Mouse (Mus musculus) gastrocnemius, postnatal 14 days (tissue): Measurements from ENCODE around the gene Ccdc60. TPM values are rescaled to one million over a fixed set of nuclear protein-coding genes. Genes with fewer than 3 reads are reported as not detected.

Experiments used
- DNase-seq: peaks from one replicate; pipeline ENCODE4 v3.0.0; 2021; ENCODE audit warnings: mixed read lengths
- intact Hi-C: fragments of 180-260 bp; cut with DNase I; formaldehyde crosslinking; loops from one replicate; pipeline ENCODE4 v1.15.1; 2025; ENCODE audit warnings: low total_unique reads
- total RNA-seq, 2 experiments: library from RNA; stranded (reverse); gene quantifications; 2 replicates each; pipeline ENCODE4 v1.2.3; 2021

Gene Ccdc60
- total RNA-seq, 2 experiments from 2014 or later = not detected

DNA sequence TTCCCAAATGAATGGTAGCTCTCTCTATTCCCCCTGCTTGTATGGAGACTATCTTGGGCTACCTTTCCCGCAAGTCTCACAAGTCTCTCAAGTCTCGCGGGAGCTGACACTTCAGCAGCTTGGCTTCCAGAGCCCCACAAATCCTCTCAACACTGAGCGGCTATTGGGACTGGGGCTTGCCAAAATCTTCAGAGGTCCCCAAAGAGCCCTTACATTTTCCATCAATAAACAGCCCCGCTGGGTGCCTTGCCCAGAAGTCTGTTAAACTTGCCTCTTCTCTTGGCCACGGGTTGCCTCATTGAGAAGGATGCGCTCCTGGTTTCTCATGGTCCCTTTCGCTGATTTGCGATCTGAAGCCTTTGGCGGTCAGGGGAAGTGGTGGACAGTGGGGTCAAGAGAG lies 180.1 kb downstream of the Ccdc60 start:
- no peak for DNase-seq
- intact Hi-C loops = no loop called here

DNA sequence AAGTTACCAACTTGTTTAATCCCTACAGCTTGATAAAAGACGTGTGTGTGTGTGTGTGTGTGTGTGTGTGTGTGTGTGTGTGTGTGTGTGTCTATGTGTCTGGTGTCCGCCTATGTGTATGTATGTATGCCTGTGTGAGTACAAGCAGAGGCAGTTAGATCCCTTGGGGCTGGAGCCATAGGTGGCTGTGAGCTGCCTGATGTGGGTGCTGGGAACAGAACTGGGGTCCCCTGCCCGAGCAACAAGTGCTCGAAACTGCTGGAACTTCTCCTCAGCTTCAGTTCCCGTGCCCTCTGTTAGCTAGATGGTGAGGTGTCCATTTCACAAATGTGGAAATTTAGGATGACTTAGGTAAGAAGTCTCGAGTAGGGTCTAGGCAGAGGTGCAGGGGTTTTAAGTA lies 204.6 kb downstream of the Ccdc60 start:
- intact Hi-C loops = no loop called here
- DNase-seq = no peak

DNA sequence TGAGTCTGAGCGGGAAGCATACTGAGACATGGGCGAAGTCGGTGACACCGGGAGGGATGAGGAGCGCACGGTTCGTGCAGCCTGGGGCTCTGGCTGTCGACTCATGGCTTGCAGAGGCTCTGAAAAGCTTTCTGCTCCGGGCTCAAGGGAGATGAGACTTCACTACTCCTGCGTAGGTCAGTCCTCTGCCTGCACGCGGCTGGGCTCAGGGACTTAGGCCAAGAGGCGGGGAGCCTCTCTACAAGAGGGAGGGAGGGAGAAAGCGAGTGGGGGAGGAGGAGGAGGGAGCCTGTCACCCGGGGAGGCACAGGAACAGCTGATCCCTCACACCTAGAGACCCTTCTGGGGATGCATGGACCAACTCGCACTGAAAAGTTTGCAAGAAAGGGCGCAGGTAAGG lies 205.7 kb downstream of the Ccdc60 start, which contains the start of gene Tmem233:
Gene Tmem233 (minus strand): TSS at position 164 of the 400 bp plus-strand sequence.
- peak; percentile 79 for DNase-seq
- intact Hi-C loops = no loop called here

DNA sequence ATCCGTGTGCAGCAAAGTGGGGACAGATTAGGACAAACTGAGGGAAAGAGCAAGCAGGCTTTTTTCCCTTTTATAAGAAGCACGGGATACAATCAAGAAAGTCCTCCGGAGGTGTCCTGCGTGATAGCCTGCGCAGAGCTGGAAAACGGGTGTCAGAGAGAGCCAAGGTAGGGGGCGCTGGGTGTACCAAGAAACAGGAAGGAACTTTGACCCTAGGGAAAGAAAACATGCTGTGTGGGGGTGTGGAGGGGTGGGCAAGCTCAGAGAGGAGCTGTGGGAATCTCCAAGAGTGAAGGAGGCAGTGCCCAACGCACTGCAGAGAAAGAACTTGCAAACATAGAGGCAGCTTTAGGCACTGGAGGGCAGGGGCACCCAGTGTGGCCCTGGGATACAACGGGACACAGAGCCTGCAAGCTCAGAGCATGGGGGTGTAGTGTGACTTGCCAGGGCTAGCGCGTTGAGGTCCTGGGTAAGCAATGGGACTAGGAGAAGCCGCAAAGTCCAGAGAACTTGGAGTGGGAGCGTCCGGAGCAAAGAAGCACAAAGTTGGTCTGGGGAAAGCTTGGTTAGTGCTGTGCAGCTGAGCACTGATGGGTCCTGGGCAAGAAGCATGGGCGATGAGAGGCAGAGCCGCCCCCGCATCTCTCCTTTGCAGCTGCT lies 206.4 kb downstream of the Ccdc60 start:
- DNase-seq = no peak
- intact Hi-C loops = no loop called here

DNA sequence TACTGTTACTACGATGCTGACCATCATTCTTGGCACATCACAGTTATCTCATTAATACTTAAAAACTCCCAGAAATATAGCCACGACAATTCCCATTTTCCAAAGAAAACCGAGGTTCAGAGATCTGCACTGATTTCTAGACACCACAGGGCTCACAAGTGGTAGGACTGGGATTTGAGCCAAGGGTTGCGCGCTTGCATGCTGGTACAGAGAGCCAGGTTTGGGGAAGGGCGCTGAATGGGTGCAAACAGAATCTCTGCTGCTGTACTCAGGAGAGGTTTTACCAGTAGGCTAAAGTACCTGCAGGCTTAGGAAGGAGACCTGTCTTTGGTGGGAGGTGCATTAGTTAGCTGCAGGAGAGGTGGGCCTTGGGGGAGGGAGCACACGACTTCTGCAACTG lies 207.2 kb downstream of the Ccdc60 start:
- DNase-seq = peak; percentile 58
- intact Hi-C loops = no loop called here

DNA sequence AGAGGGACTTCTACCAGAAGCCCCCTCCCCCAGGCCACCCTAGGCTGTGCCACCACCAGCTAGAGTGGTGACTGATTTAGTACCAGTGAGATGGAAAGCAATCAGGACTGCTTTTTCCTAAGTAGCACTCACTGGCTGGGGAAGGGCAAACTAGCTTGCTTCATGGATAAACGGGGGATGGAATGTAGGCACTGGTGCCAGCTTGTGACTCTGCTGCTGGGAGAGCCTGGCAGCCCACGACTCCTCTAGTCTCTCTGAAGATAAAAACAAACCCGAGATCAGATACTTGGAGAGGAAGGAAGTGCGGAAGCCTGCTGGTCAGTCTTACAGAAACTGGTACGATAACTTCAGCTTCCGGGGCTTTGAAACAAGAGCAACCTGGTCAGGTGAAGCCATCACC lies 208.0 kb downstream of the Ccdc60 start:
- intact Hi-C loops = no loop called here
- peak; percentile 51 for DNase-seq

Other genes with a start within 250 kb of the Ccdc60 start
- 10 to 100 TPM; 54.1 to 75.2 TPM for gene Tmem233, start 205.7 kb downstream of the Ccdc60 start, total RNA-seq
- gene Hspb8, start 133.9 kb upstream of the Ccdc60 start, total RNA-seq = 100 to 1,000 TPM; 201 to 287 TPM